13 mouse cellular contexts compared by ENCODE assay signal in genomic region chr2:172979666-172980345, GRCm38 (mm10). TPM values are rescaled to one million over a fixed set of nuclear protein-coding genes. Genes with fewer than 3 reads are reported as not detected.
"Had no signal": no experiment of that assay in that cellular context is flagged by ENCODE, and none has a peak within 500 bp of the region (broad histone marks: within the 10 kb centered on the region; RNA-seq: fewer than 3 reads in every experiment).

No protein-coding gene starts in this region.

- ATAC-seq: inflammation-experienced regulatory T-cells, adult 6 months; intestine, postnatal 0 days had no signal

- H3K9me3 ChIP-seq: limb, embryonic 13.5 days had no signal

- H3K36me3 ChIP-seq: limb, embryonic 13.5 days; neural tube, embryonic 12.5 days had no signal

- DNase-seq: kidney, adult 8-10 months; kidney, postnatal 25 days; layer of hippocampus, adult 9-11 months; left cerebral cortex, postnatal 4 days; lung, adult 18-20 months; midbrain, embryonic 14.5 days had no signal

- H3K27me3 ChIP-seq: limb, embryonic 13.5 days; neural tube, embryonic 12.5 days had no signal

- H3K4me3 ChIP-seq: limb, embryonic 13.5 days; neural tube, embryonic 12.5 days had no signal

- H3K27ac ChIP-seq: limb, embryonic 13.5 days; liver, embryonic 14.5 days; neural tube, embryonic 12.5 days; stomach, postnatal 0 days had no signal

RNA-seq across cellular contexts. Expression of gene Spo11, which starts 2.3 kb away (rescaled TPM):
- polyA plus RNA-seq: intestine, postnatal 0 days; liver, adult 2 months had no signal
